Comparison of ENCODE assay signal across 9 mouse cellular contexts in the genomic region with DNA sequence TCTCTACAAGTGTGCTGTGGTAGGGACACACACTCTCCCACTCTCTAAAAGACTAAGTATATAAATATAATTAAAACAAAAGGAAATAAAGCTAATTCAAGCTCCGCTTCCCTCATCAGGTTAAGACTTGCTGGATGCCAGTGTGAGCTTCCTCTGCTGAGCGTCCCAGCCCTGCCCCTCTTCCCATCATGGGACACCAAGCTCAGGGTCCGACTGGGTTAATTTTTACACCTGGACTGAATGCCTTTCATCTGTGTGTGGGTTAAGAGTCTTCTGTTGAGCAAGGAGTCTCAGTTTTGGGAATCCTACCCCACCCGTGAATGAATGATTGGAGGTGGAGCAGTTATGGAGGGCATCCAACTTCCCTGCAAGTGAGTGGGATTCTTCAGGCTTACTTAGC. TPM values are rescaled to one million over a fixed set of nuclear protein-coding genes. Genes with fewer than 3 reads are reported as not detected.
DNase-seq lines count a peak whose midpoint lies in the region; ATAC-seq and TF ChIP-seq lines count a peak whose summit lies in the region.
"Had no signal": no experiment of that assay in that cellular context is flagged by ENCODE, and none has a peak within 500 bp of the region (broad histone marks: within the 10 kb centered on the region; RNA-seq: fewer than 3 reads in every experiment).

No protein-coding gene starts in this region.

- H3K9me3 ChIP-seq in forebrain, embryonic 10.5 days: no peaks in the 10 kb centered on the region
- H3K9me3 ChIP-seq in midbrain, embryonic 13.5 days: no peaks in the 10 kb centered on the region

- H3K36me3 ChIP-seq in heart, adult 2 months (ENCODE audit: control insufficient read depth, insufficient read depth, low read length): no peaks in the 10 kb centered on the region
- H3K36me3 ChIP-seq in forebrain, embryonic 10.5 days (replicated peaks): no peaks in the 10 kb centered on the region
- H3K36me3 ChIP-seq in midbrain, embryonic 13.5 days: no peaks in the 10 kb centered on the region

- no peaks in the 10 kb centered on the region for H3K4me1 ChIP-seq in heart, adult 2 months (ENCODE audit: control insufficient read depth, insufficient read depth, low read length)
- peaks cover 72% of the 10 kb centered on the region for H3K4me1 ChIP-seq in forebrain, embryonic 10.5 days
- H3K4me1 ChIP-seq in midbrain, embryonic 13.5 days (replicated peaks): peaks cover 25% of the 10 kb centered on the region

- no peaks in the 10 kb centered on the region for H3K27me3 ChIP-seq in heart, adult 2 months (ENCODE audit: control insufficient read depth, insufficient read depth, low read length)
- peaks cover 87% of the 10 kb centered on the region for H3K27me3 ChIP-seq in forebrain, embryonic 10.5 days (ENCODE audit: poor library complexity, severe bottlenecking)
- peaks cover 13% of the 10 kb centered on the region; the same call in 1 of the 2 replicates for H3K27me3 ChIP-seq in midbrain, embryonic 13.5 days

- no peak; the same call in 1 of the 2 replicates for ATAC-seq in midbrain, embryonic 13.5 days

- no peak for TF ChIP-seq CTCF in heart, adult 2 months (IDR thresholded peaks at IDR 0.05)

- intact Hi-C loops in heart, adult 2 months (cut with DNase I): no loop called here
- intact Hi-C loops in heart, postnatal 36 days (cut with DNase I): no loop called here

- peak overlapping the region; percentile 56 for H3K4me2 ChIP-seq in midbrain, embryonic 13.5 days (replicated peaks)

- no peak for TF ChIP-seq EP300 in heart, adult 2 months (IDR thresholded peaks at IDR 0.05; ENCODE audit: insufficient read depth, low read depth, low read length)

- H3K27ac ChIP-seq in heart, adult 2 months: peak overlapping the region; percentile 42
- H3K27ac ChIP-seq in forebrain, embryonic 10.5 days: peak overlapping the region; percentile 85
- peak overlapping the region; percentile 62 for H3K27ac ChIP-seq in midbrain, embryonic 13.5 days

- H3K4me3 ChIP-seq in heart, adult 2 months: no peak overlapping the region; the same call in 1 of the 2 replicates
- H3K4me3 ChIP-seq in forebrain, embryonic 10.5 days: peak overlapping the region; percentile 46
- peak overlapping the region; percentile 37 for H3K4me3 ChIP-seq in midbrain, embryonic 13.5 days (replicated peaks)

- no peak for DNase-seq in heart, adult 2 months
- DNase-seq in heart, postnatal 36 days: no peak
- DNase-seq in forebrain, embryonic 10.5 days (ENCODE audit: extremely low spot score, low spot score): no peak
- DNase-seq in kidney, adult 9 months: peak; percentile 64
- no peak for DNase-seq in ovary, postnatal 10 days (ENCODE audit: low spot score)
- DNase-seq in left cerebral cortex, adult 9 months (ENCODE audit: low spot score in 2 of 2): no peak
- no peak for DNase-seq in right cerebral cortex, adult 2 months (ENCODE audit: low spot score in 2 of 2)

- no peak for TF ChIP-seq POLR2A in heart, adult 2 months (IDR thresholded peaks at IDR 0.05; ENCODE audit: insufficient read depth, low read depth, low read length)

- H3K79me2 ChIP-seq in heart, adult 2 months (replicated peaks; ENCODE audit: control insufficient read depth, insufficient read depth, low read length): no peaks in the 10 kb centered on the region

- WGBS in heart, adult 2 months: 81% methylated on average over 4 of the region's 4 CpGs
- WGBS in forebrain, embryonic 10.5 days: 58% methylated on average over 4 of the region's 4 CpGs
- WGBS in midbrain, embryonic 13.5 days: 76% methylated on average over 4 of the region's 4 CpGs

- no peak overlapping the region for H3K9ac ChIP-seq in heart, adult 2 months (ENCODE audit: low read depth, low read length)
- H3K9ac ChIP-seq in midbrain, embryonic 13.5 days (replicated peaks): peak overlapping the region; percentile 52

RNA-seq across cellular contexts. Expression of a gene that starts 35.6 kb away (rescaled TPM):
- not detected for total RNA-seq in heart, adult 2 months (2021)
- polyA plus RNA-seq in heart, adult 2 months (2012; rRNA removed): not detected in 2 replicates
- not detected for total RNA-seq in heart, postnatal 36 days (2021)
- polyA plus RNA-seq in forebrain, embryonic 10.5 days (2016; fragmentation: Nextera tagmentation; extraction: Ambion mirVana): not detected in 2 replicates
- not detected in 2 replicates for polyA plus RNA-seq in midbrain, embryonic 13.5 days (2015; fragmentation: Nextera tagmentation; extraction: Ambion mirVana)
- total RNA-seq: adrenal gland, postnatal 10 days had no signal
